ENCODE assay signal across 14 mouse cellular contexts in genomic region chr6:14897028-14897427, GRCm38 (mm10). TPM values are rescaled to one million over a fixed set of nuclear protein-coding genes. Genes with fewer than 3 reads are reported as not detected.
DNase-seq lines count a peak whose midpoint lies in the region; ATAC-seq and TF ChIP-seq lines count a peak whose summit lies in the region.
"Had no signal": no experiment of that assay in that cellular context is flagged by ENCODE, and none has a peak within 500 bp of the region (broad histone marks: within the 10 kb centered on the region; RNA-seq: fewer than 3 reads in every experiment).

No protein-coding gene starts in this region.

- H3K27ac ChIP-seq in gastrocnemius, adult 2 months = no peak overlapping the region
- H3K27ac ChIP-seq in limb, embryonic 14.5 days (replicated peaks; ENCODE audit: low read depth, low read length) = no peak overlapping the region
- H3K27ac ChIP-seq in limb, embryonic 10.5 days = no peak overlapping the region
- H3K27ac ChIP-seq: hindbrain, embryonic 15.5 days had no signal

- 10% methylated on average over 2 of the region's 2 CpGs for WGBS in limb, embryonic 14.5 days
- 11% methylated on average over 2 of the region's 2 CpGs for WGBS in limb, embryonic 10.5 days

- H3K9ac ChIP-seq in limb, embryonic 14.5 days (ENCODE audit: low read depth, low read length, severe bottlenecking) = no peak overlapping the region
- H3K9ac ChIP-seq: hindbrain, embryonic 15.5 days had no signal

- intact Hi-C loops in gastrocnemius, adult 2 months (cut with DNase I) = loop anchor here (5.0 to 10.0 kb wide), 2 partner anchors 288 to 515 kb away; no protein-coding TSS in a partner anchor

- H3K4me1 ChIP-seq in limb, embryonic 14.5 days (ENCODE audit: control insufficient read depth, insufficient read depth, low read length) = peaks cover 17% of the 10 kb centered on the region
- peaks cover 34% of the 10 kb centered on the region for H3K4me1 ChIP-seq in limb, embryonic 10.5 days

- no peaks in the 10 kb centered on the region for H3K9me3 ChIP-seq in limb, embryonic 14.5 days (ENCODE audit: control insufficient read depth, low read length)
- H3K9me3 ChIP-seq in limb, embryonic 10.5 days (replicated peaks) = no peaks in the 10 kb centered on the region
- H3K9me3 ChIP-seq: hindbrain, embryonic 15.5 days had no signal

- no peak overlapping the region for H3K4me2 ChIP-seq in limb, embryonic 14.5 days (replicated peaks; ENCODE audit: low read depth, low read length, severe bottlenecking)

- H3K36me3 ChIP-seq in limb, embryonic 14.5 days (ENCODE audit: control insufficient read depth, insufficient read depth, low read length) = no peaks in the 10 kb centered on the region
- no peaks in the 10 kb centered on the region for H3K36me3 ChIP-seq in limb, embryonic 10.5 days
- H3K36me3 ChIP-seq: hindbrain, embryonic 15.5 days had no signal

- H3K4me3 ChIP-seq in gastrocnemius, adult 2 months = no peak overlapping the region
- H3K4me3 ChIP-seq in limb, embryonic 14.5 days (replicated peaks; ENCODE audit: low read length) = no peak overlapping the region
- no peak overlapping the region for H3K4me3 ChIP-seq in limb, embryonic 10.5 days
- H3K4me3 ChIP-seq: erythroblast, embryonic 14.5 days; hindbrain, embryonic 15.5 days had no signal

- ATAC-seq in limb, embryonic 14.5 days (ENCODE audit: low FRiP score, low read depth) = no peak
- ATAC-seq in erythroid progenitor cell, adult 5-6 weeks (replicated peaks; ENCODE audit: low FRiP score, poor library complexity, severe bottlenecking) = no peak
- ATAC-seq: Patski had no signal

- peak; percentile 63 for TF ChIP-seq CTCF in gastrocnemius, adult 2 months (IDR thresholded peaks at IDR 0.05)

- no peak for DNase-seq in gastrocnemius, adult 2 months
- no peak for DNase-seq in gastrocnemius, adult 18-20 months (ENCODE audit: low spot score)
- peak; percentile 49 for DNase-seq in limb, embryonic 14.5 days (ENCODE audit: low spot score)
- no peak for DNase-seq in limb, embryonic 10.5 days (ENCODE audit: low spot score)
- DNase-seq in embryo, embryonic 10 days (ENCODE audit: low spot score) = peak; percentile 55
- DNase-seq in lung, postnatal 25 days (ENCODE audit: low spot score) = peak; percentile 32
- no peak for DNase-seq in thymus, postnatal 10 days (ENCODE audit: low spot score in 2 of 2)
- DNase-seq: adrenal gland, adult 2 months; cerebellum, adult 18-20 months; thymus, postnatal 25 days had no signal

- TF ChIP-seq POLR2A in limb, embryonic 14.5 days (IDR thresholded peaks at IDR 0.05; ENCODE audit: borderline replicate concordance, extremely low read depth, insufficient read depth, insufficient read length) = no peak

- H3K27me3 ChIP-seq in limb, embryonic 14.5 days (ENCODE audit: control insufficient read depth, insufficient read depth, low read length) = no peaks in the 10 kb centered on the region
- peaks cover under 1% of the 10 kb centered on the region; the same call in 1 of the 2 replicates for H3K27me3 ChIP-seq in limb, embryonic 10.5 days (ENCODE audit: low read depth, poor library complexity, severe bottlenecking)

RNA-seq across cellular contexts. Expression of gene Foxp2, which starts 4.1 kb away (rescaled TPM):
- 1 to 10 TPM; 1.4 to 2.8 TPM for total RNA-seq in gastrocnemius, adult 2 months (2021)
- total RNA-seq in gastrocnemius, adult 18-20 months (2021) = 1 to 10 TPM; 2.1 to 3.2 TPM
- polyA plus RNA-seq in limb, embryonic 14.5 days (2012; rRNA removed) = 23.2 and 34.1 TPM in 2 replicates
- 24.9 and 40.2 TPM in 2 replicates for polyA plus RNA-seq in limb, embryonic 14.5 days (2014; fragmentation: Nextera tagmentation; extraction: Ambion mirVana)
- polyA plus RNA-seq in limb, embryonic 10.5 days (2016; fragmentation: Nextera tagmentation; extraction: Ambion mirVana) = 9.0 and 17.9 TPM in 2 replicates
- total RNA-seq in erythroid progenitor cell, adult 5-6 weeks (2015; ENCODE audit: low replicate concordance) = not detected in 2 replicates
- 1.4 TPM in 1 of 2 replicates, not detected in the other for total RNA-seq in erythroid progenitor cell, adult 5-6 weeks (2017; ENCODE audit: low replicate concordance)
- polyA plus RNA-seq: Patski had no signal

Comparison
In these comparisons a context has a peak if more than half of its experiments do, and no peak if none do; other contexts are left out.
1. DNase-seq: peak in limb, embryonic 14.5 days (single experiment), embryo, embryonic 10 days (single experiment) and lung, postnatal 25 days (single experiment); none in gastrocnemius, adult 2 months (single experiment), gastrocnemius, adult 18-20 months (single experiment), limb, embryonic 10.5 days (single experiment) and thymus, postnatal 10 days (0 of 2).